Mouse (Mus musculus) thymus, postnatal 36 days (tissue): ENCODE results near the gene Thyn1.

ENCODE experiments used
- DNase-seq, 2 experiments: peaks; one replicate each; pipeline ENCODE4 v3.0.0; 2022; ENCODE audit warnings: mixed read lengths in 2 of 2

Gene Thyn1

DNA sequence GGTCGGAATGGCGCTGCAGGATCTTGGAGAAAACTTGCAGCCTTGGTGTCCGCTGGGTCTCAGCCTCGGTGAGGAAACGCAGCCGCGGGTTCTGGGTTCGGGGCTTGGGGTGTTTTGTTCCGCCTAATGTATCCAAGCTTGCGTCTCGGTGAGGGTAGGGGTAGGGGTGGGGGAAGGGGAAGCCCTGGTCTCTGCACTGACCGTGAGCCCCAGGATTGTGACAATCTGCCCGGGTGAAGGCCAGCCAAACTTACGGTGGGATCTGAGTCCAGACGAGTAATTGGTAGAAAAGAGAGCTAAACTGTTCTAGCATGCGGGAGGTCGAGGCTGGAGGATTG, 31.2 kb downstream of the Thyn1 start:
- no peak for DNase-seq

DNA sequence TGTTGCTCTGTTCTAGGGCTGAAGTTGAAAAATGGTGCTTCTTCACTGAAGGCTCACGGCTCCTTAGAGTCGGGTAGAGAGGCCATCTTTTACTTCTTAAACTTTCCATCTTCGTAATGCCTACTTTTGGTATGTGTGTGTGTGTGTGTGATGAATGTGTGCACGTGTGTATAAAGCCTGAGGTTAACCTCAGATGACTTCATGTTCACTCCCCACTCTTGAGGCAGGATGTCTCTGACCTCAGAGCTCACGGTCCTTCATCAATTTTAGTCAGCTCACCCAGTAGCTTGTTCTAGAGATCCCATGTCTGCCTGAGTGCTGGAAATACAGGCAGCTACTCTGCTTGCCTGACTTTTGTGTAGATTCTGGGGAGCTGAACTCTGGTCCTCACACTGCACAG, 44.4 kb downstream of the Thyn1 start:
- no peak for DNase-seq

DNA sequence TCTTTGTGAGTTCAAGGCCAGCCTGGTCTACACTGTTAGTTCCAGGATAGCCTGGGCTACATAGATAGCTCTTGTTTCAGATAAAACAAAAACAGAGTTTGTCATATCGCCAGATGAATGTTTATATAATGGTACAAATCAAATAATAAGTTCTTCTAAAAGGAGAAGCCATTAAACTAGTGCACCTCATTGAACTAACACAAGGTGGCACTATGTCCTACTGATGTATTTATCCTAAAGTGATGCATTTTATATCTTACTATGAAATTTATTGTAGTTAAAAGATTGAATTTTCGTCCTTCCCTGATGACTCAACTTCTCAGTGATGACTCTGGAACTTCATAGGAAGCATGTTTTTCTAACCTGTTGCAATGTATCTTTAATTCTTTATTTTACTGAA, 50.0 kb downstream of the Thyn1 start:
- no peak for DNase-seq
